Mouse (Mus musculus) stomach, embryonic 15.5 days (tissue): ENCODE data around the gene Ror1. TPM values are rescaled to one million over a fixed set of nuclear protein-coding genes. Genes with fewer than 3 reads are reported as not detected.

Experiments used
- ATAC-seq: fragments of 200-750 bp; cut with Nextera tagmentation; 2 replicates; pipeline ENCODE4 v1.8.0; 2017; ENCODE audit warnings: low read depth, moderate number of reproducible peaks, moderate TSS enrichment; ENCODE audit not compliant: insufficient read depth, low FRiP score
- H3K27ac ChIP-seq: fragments of 300-500 bp; sonication (generic); 2 replicates; pipeline ENCODE4 v1.5.1; 2015; ENCODE audit warnings: mild to moderate bottlenecking, inconsistent platforms
- H3K27me3 ChIP-seq: fragments of 300-500 bp; sonication (generic); replicated peaks from 2 replicates; pipeline ENCODE4 v1.6.1; 2015; ENCODE audit warnings: inconsistent platforms
- H3K36me3 ChIP-seq: fragments of 300-500 bp; sonication (generic); 2 replicates; pipeline ENCODE4 v1.6.1; 2015; ENCODE audit warnings: inconsistent platforms
- H3K4me1 ChIP-seq: fragments of 300-500 bp; sonication (generic); 2 replicates; pipeline ENCODE4 v1.6.1; 2015; ENCODE audit warnings: inconsistent platforms
- H3K4me2 ChIP-seq: fragments of 300-500 bp; sonication (generic); 2 replicates; pipeline ENCODE4 v1.6.1; 2015; ENCODE audit warnings: mild to moderate bottlenecking, inconsistent platforms
- H3K4me3 ChIP-seq: fragments of 300-500 bp; sonication (generic); replicated peaks from 2 replicates; pipeline ENCODE4 v1.5.1; 2015; ENCODE audit warnings: inconsistent platforms
- H3K9ac ChIP-seq: fragments of 300-500 bp; sonication (generic); 2 replicates; pipeline ENCODE4 v1.6.1; 2015; ENCODE audit warnings: inconsistent platforms
- H3K9me3 ChIP-seq: fragments of 300-500 bp; sonication (generic); 2 replicates; pipeline ENCODE4 v1.6.1; 2016; ENCODE audit warnings: inconsistent platforms
- WGBS: fragments of 180-500 bp; shearing (Covaris S2); methylation state at CpG from one replicate; pipeline ENCODE4 v1.1.7; 2015; 5-methylcytosine and 5-hydroxymethylcytosine counted together
- polyA plus RNA-seq: library from polyadenylated mRNA; unstranded; fragments of >200 nt; fragmentation: Nextera tagmentation; extraction: Ambion mirVana; gene quantifications from 2 replicates; pipeline ENCODE4 v1.2.1, GENCODE M21; 2015

Gene Ror1
- polyA plus RNA-seq, 1 experiment from 2014 or later = 9.4 TPM

GRCm38 (mm10) chr4:100170161-100170650 is 74.6 kb downstream of the Ror1 start:
- no peak overlapping the region for H3K9ac ChIP-seq
- H3K4me3 ChIP-seq = no peak overlapping the region
- no peak overlapping the region for H3K27ac ChIP-seq
- 0 out of 2 replicates have a peak overlapping the region, but pooled peaks have one; percentile 8 for H3K4me2 ChIP-seq
- WGBS = 47% methylated on average over 14 of the region's 14 CpGs
- H3K9me3 ChIP-seq = no peaks in the 10 kb centered on the region
- H3K36me3 ChIP-seq = no peaks in the 10 kb centered on the region
- no peaks in the 10 kb centered on the region for H3K27me3 ChIP-seq
- ATAC-seq = no peak
- peaks cover 7% of the 10 kb centered on the region; the same call in 1 of the 2 replicates for H3K4me1 ChIP-seq

- H3K9ac ChIP-seq = no peak overlapping the region
- H3K27me3 ChIP-seq = no peaks in the 10 kb centered on the region
- H3K4me2 ChIP-seq = no peak overlapping the region
- 55% methylated on average over 5 of the region's 5 CpGs for WGBS
- no peak overlapping the region for H3K4me3 ChIP-seq
- no peak for ATAC-seq
- peaks cover 7% of the 10 kb centered on the region; the same call in 1 of the 2 replicates for H3K4me1 ChIP-seq
- H3K36me3 ChIP-seq = no peaks in the 10 kb centered on the region
- H3K9me3 ChIP-seq = no peaks in the 10 kb centered on the region
- H3K27ac ChIP-seq = no peak overlapping the region
Observed at GRCm38 (mm10) chr4:100170743-100171142, 75.2 kb downstream of the Ror1 start.

- Histone ChIP-seq H3K36me3 (no peaks in the 10 kb centered on the region), H3K27ac (no peak overlapping the region), H3K4me1 (peaks cover 7% of the 10 kb centered on the region; the same call in 1 of the 2 replicates), H3K27me3 (no peaks in the 10 kb centered on the region), H3K4me2 (no peak overlapping the region), H3K4me3 (no peak overlapping the region), H3K9ac (no peak overlapping the region), H3K9me3 (no peaks in the 10 kb centered on the region)
- no peak for ATAC-seq
- WGBS = 59% methylated on average over 5 of the region's 5 CpGs
Observed at GRCm38 (mm10) chr4:100171483-100171898, 75.9 kb downstream of the Ror1 start.

GRCm38 (mm10) chr4:100175594-100175993 is 80.0 kb downstream of the Ror1 start:
- no peak overlapping the region for H3K4me3 ChIP-seq
- no peaks in the 10 kb centered on the region for H3K36me3 ChIP-seq
- no peak overlapping the region for H3K27ac ChIP-seq
- H3K27me3 ChIP-seq = no peaks in the 10 kb centered on the region
- H3K4me1 ChIP-seq = 0 out of 2 replicates have a peak, but pooled peaks cover 4% of the 10 kb centered on the region
- no peak for ATAC-seq
- H3K4me2 ChIP-seq = no peak overlapping the region
- no peaks in the 10 kb centered on the region for H3K9me3 ChIP-seq
- WGBS = 89% methylated on average over 7 of the region's 7 CpGs
- no peak overlapping the region for H3K9ac ChIP-seq

- H3K9me3 ChIP-seq = no peaks in the 10 kb centered on the region
- H3K36me3 ChIP-seq = no peaks in the 10 kb centered on the region
- WGBS = 68% methylated on average over 3 of the region's 3 CpGs
- H3K4me3 ChIP-seq = no peak overlapping the region
- no peak overlapping the region for H3K4me2 ChIP-seq
- no peak for ATAC-seq
- no peaks in the 10 kb centered on the region for H3K27me3 ChIP-seq
- H3K9ac ChIP-seq = no peak overlapping the region
- no peak overlapping the region for H3K27ac ChIP-seq
- H3K4me1 ChIP-seq = peaks cover 4% of the 10 kb centered on the region; the same call in 1 of the 2 replicates
Observed at GRCm38 (mm10) chr4:100178316-100178715, 82.7 kb downstream of the Ror1 start.

GRCm38 (mm10) chr4:100181676-100182075 is 86.1 kb downstream of the Ror1 start:
- H3K9ac ChIP-seq = no peak overlapping the region
- H3K27ac ChIP-seq = no peak overlapping the region
- H3K4me2 ChIP-seq = no peak overlapping the region
- no peaks in the 10 kb centered on the region for H3K9me3 ChIP-seq
- peaks cover 4% of the 10 kb centered on the region; the same call in 1 of the 2 replicates for H3K4me1 ChIP-seq
- H3K36me3 ChIP-seq = no peaks in the 10 kb centered on the region
- H3K4me3 ChIP-seq = no peak overlapping the region
- no peaks in the 10 kb centered on the region for H3K27me3 ChIP-seq
- WGBS = 45% methylated on average over 5 of the region's 5 CpGs
- ATAC-seq = no peak

- Histone ChIP-seq H3K4me2 (no peak overlapping the region), H3K4me1 (peaks cover 9% of the 10 kb centered on the region), H3K4me3 (no peak overlapping the region), H3K27ac (no peak overlapping the region), H3K36me3 (no peaks in the 10 kb centered on the region), H3K9me3 (no peaks in the 10 kb centered on the region), H3K9ac (no peak overlapping the region), H3K27me3 (no peaks in the 10 kb centered on the region)
- 80% methylated on average over 8 of the region's 8 CpGs for WGBS
- ATAC-seq = no peak
Observed at GRCm38 (mm10) chr4:100186781-100187180, 91.2 kb downstream of the Ror1 start.

GRCm38 (mm10) chr4:100187563-100188200 is 92.1 kb downstream of the Ror1 start:
- H3K4me2 ChIP-seq = no peak overlapping the region
- H3K9ac ChIP-seq = no peak overlapping the region
- no peaks in the 10 kb centered on the region for H3K36me3 ChIP-seq
- H3K27me3 ChIP-seq = no peaks in the 10 kb centered on the region
- H3K4me1 ChIP-seq = peaks cover 9% of the 10 kb centered on the region
- no peaks in the 10 kb centered on the region for H3K9me3 ChIP-seq
- H3K27ac ChIP-seq = peak overlapping the region; percentile 32; the same call in 1 of the 2 replicates
- no peak overlapping the region for H3K4me3 ChIP-seq
- no peak for ATAC-seq
- 38% methylated on average over 6 of the region's 6 CpGs for WGBS

- WGBS = 31% methylated on average over 4 of the region's 4 CpGs
Observed at GRCm38 (mm10) chr4:100188201-100188699, 92.7 kb downstream of the Ror1 start.

GRCm38 (mm10) chr4:100191483-100191882 is 95.9 kb downstream of the Ror1 start:
- no peak overlapping the region for H3K9ac ChIP-seq
- H3K4me2 ChIP-seq = no peak overlapping the region
- H3K27ac ChIP-seq = no peak overlapping the region
- no peaks in the 10 kb centered on the region for H3K9me3 ChIP-seq
- H3K4me3 ChIP-seq = no peak overlapping the region
- H3K27me3 ChIP-seq = no peaks in the 10 kb centered on the region
- ATAC-seq = no peak
- peaks cover 9% of the 10 kb centered on the region for H3K4me1 ChIP-seq
- WGBS = 41% methylated on average over 6 of the region's 6 CpGs
- no peaks in the 10 kb centered on the region for H3K36me3 ChIP-seq

More at GRCm38 (mm10) chr4:100188201-100188699, 92.7 kb downstream of the Ror1 start:
- no peaks in the 10 kb centered on the region for H3K27me3 ChIP-seq
- H3K4me1 ChIP-seq = peaks cover 9% of the 10 kb centered on the region
- H3K27ac ChIP-seq = peak overlapping the region; percentile 12; the same call in 1 of the 2 replicates
- H3K4me3 ChIP-seq = no peak overlapping the region
- no peak overlapping the region for H3K9ac ChIP-seq
- peak; percentile 72; the same call in 1 of the 2 replicates for ATAC-seq
- no peaks in the 10 kb centered on the region for H3K9me3 ChIP-seq
- no peak overlapping the region for H3K4me2 ChIP-seq
- H3K36me3 ChIP-seq = no peaks in the 10 kb centered on the region

- no peak overlapping the region for H3K4me2 ChIP-seq
Observed at GRCm38 (mm10) chr4:100194136-100194535, 98.5 kb downstream of the Ror1 start.

GRCm38 (mm10) chr4:100196255-100196793 is 100.7 kb downstream of the Ror1 start:
- Histone ChIP-seq H3K9ac (no peak overlapping the region), H3K4me2 (no peak overlapping the region), H3K27me3 (no peaks in the 10 kb centered on the region), H3K4me3 (no peak overlapping the region), H3K9me3 (no peaks in the 10 kb centered on the region), H3K4me1 (no peaks in the 10 kb centered on the region; the same call in 1 of the 2 replicates), H3K27ac (no peak overlapping the region), H3K36me3 (no peaks in the 10 kb centered on the region)
- peak; percentile 18; the same call in 1 of the 2 replicates for ATAC-seq
- 71% methylated on average over 5 of the region's 5 CpGs for WGBS

More at GRCm38 (mm10) chr4:100194136-100194535, 98.5 kb downstream of the Ror1 start:
- H3K27me3 ChIP-seq = no peaks in the 10 kb centered on the region
- H3K9me3 ChIP-seq = no peaks in the 10 kb centered on the region
- no peak overlapping the region for H3K9ac ChIP-seq
- H3K36me3 ChIP-seq = no peaks in the 10 kb centered on the region
- no peak overlapping the region for H3K4me3 ChIP-seq
- WGBS = 62% methylated on average over 3 of the region's 3 CpGs
- no peaks in the 10 kb centered on the region; the same call in 1 of the 2 replicates for H3K4me1 ChIP-seq
- no peak for ATAC-seq
- no peak overlapping the region for H3K27ac ChIP-seq
